Mouse (Mus musculus): Measurements from ENCODE around the gene Lamb2.
A peak's percentile ranks its signal among the peaks of the same experiment; 100 is the strongest.

The Lamb2 gene

GRCm38 (mm10) chr9:108461181-108461631 is 18.3 kb upstream of the Lamb2 start, which contains the start of gene Klhdc8b:
Klhdc8b (minus strand) TSS chr9:108461581.
- DNase-seq (ENCODE audit: low spot score in 2 of 2) = no peak

GRCm38 (mm10) chr9:108461675-108462074 is 17.9 kb upstream of the Lamb2 start:
- DNase-seq (ENCODE audit: low spot score in 2 of 2) = no peak

- DNase-seq (ENCODE audit: low spot score in 2 of 2) = no peak
Observed at GRCm38 (mm10) chr9:108462192-108462591, 17.3 kb upstream of the Lamb2 start.

- DNase-seq (ENCODE audit: low spot score in 2 of 2) = no peak
Observed at GRCm38 (mm10) chr9:108463713-108464112, 15.8 kb upstream of the Lamb2 start.

- no peak for DNase-seq (ENCODE audit: low spot score in 2 of 2)
Observed at GRCm38 (mm10) chr9:108466219-108466618, 13.3 kb upstream of the Lamb2 start.

- no peak for DNase-seq (ENCODE audit: low spot score in 2 of 2)
Observed at GRCm38 (mm10) chr9:108469430-108469829, 10.1 kb upstream of the Lamb2 start.

GRCm38 (mm10) chr9:108469845-108470244 is 9.7 kb upstream of the Lamb2 start:
- DNase-seq (ENCODE audit: low spot score in 2 of 2) = no peak

- no peak for DNase-seq (ENCODE audit: low spot score in 2 of 2)
Observed at GRCm38 (mm10) chr9:108474528-108474927, 5.0 kb upstream of the Lamb2 start.

GRCm38 (mm10) chr9:108478638-108479156 is 839 bp upstream of the Lamb2 start:
- peak; percentile 28 to 63 for DNase-seq (ENCODE audit: low spot score in 2 of 2)

- DNase-seq (ENCODE audit: low spot score in 2 of 2) = no peak
Observed at GRCm38 (mm10) chr9:108479241-108479640, 295 bp upstream of the Lamb2 start.

- no peak for DNase-seq (ENCODE audit: low spot score in 2 of 2)
Observed at GRCm38 (mm10) chr9:108480813-108481519, 1.4 kb downstream of the Lamb2 start.

GRCm38 (mm10) chr9:108481520-108482210 is 2.1 kb downstream of the Lamb2 start:
- no peak for DNase-seq (ENCODE audit: low spot score in 2 of 2)

GRCm38 (mm10) chr9:108483051-108483790 is 3.7 kb downstream of the Lamb2 start:
- DNase-seq (ENCODE audit: low spot score in 2 of 2) = no peak

- DNase-seq (ENCODE audit: low spot score in 2 of 2) = no peak
Observed at GRCm38 (mm10) chr9:108484021-108484420, 4.5 kb downstream of the Lamb2 start.

- peak in 1 of 2 experiments; percentile 55 for DNase-seq (ENCODE audit: low spot score in 2 of 2)
Observed at GRCm38 (mm10) chr9:108485301-108485875, 5.9 kb downstream of the Lamb2 start.

GRCm38 (mm10) chr9:108486973-108487530 is 7.5 kb downstream of the Lamb2 start:
- DNase-seq (ENCODE audit: low spot score in 2 of 2) = peak in 1 of 2 experiments; percentile 58

- DNase-seq (ENCODE audit: low spot score in 2 of 2) = peak in 1 of 2 experiments; percentile 63
Observed at GRCm38 (mm10) chr9:108488403-108488802, 8.9 kb downstream of the Lamb2 start.

- DNase-seq (ENCODE audit: low spot score in 2 of 2) = peak in 1 of 2 experiments; percentile 62
Observed at GRCm38 (mm10) chr9:108489215-108489614, 9.7 kb downstream of the Lamb2 start.

- DNase-seq (ENCODE audit: low spot score in 2 of 2) = peak in 1 of 2 experiments; percentile 66
Observed at GRCm38 (mm10) chr9:108489702-108490558, 10.4 kb downstream of the Lamb2 start.

GRCm38 (mm10) chr9:108490559-108491285 is 11.2 kb downstream of the Lamb2 start, which contains the start of gene Usp19:
Usp19 (plus strand) TSS chr9:108490602.
- DNase-seq (ENCODE audit: low spot score in 2 of 2) = peak; percentile 90 to 93

Measured in spleen, postnatal 4 days (tissue).